Mouse (Mus musculus): ENCODE results near the gene Dpp4. TPM values are rescaled to one million over a fixed set of nuclear protein-coding genes. Genes with fewer than 3 reads are reported as not detected.

Dpp4 gene
- polyA plus RNA-seq, 1 experiment, result 1.6 TPM

GRCm38 (mm10) chr2:62356606-62357005 is 55.4 kb downstream of the Dpp4 start:
- DNase-seq (ENCODE audit: low read depth), result no peak
- no peak for TF ChIP-seq POLR2A (IDR thresholded peaks at IDR 0.05; ENCODE audit: borderline replicate concordance, extremely low read depth, insufficient read depth, insufficient read length, poor library complexity, severe bottlenecking)
- TF ChIP-seq CTCF (IDR thresholded peaks at IDR 0.05; ENCODE audit: borderline replicate concordance, extremely low read depth, insufficient read depth, insufficient read length), result no peak

GRCm38 (mm10) chr2:62355766-62356165 is 56.3 kb downstream of the Dpp4 start:
- no peak for TF ChIP-seq POLR2A (IDR thresholded peaks at IDR 0.05; ENCODE audit: borderline replicate concordance, extremely low read depth, insufficient read depth, insufficient read length, poor library complexity, severe bottlenecking)
- no peak for TF ChIP-seq CTCF (IDR thresholded peaks at IDR 0.05; ENCODE audit: borderline replicate concordance, extremely low read depth, insufficient read depth, insufficient read length)

GRCm38 (mm10) chr2:62352035-62352434 is 60.0 kb downstream of the Dpp4 start:
- no peak for TF ChIP-seq CTCF (IDR thresholded peaks at IDR 0.05; ENCODE audit: borderline replicate concordance, extremely low read depth, insufficient read depth, insufficient read length)
- TF ChIP-seq POLR2A (IDR thresholded peaks at IDR 0.05; ENCODE audit: borderline replicate concordance, extremely low read depth, insufficient read depth, insufficient read length, poor library complexity, severe bottlenecking), result no peak
- DNase-seq (ENCODE audit: low read depth), result no peak

More at GRCm38 (mm10) chr2:62355766-62356165, 56.3 kb downstream of the Dpp4 start:
- peak; percentile 69 for DNase-seq (ENCODE audit: low read depth)

GRCm38 (mm10) chr2:62347762-62348161 is 64.3 kb downstream of the Dpp4 start:
- DNase-seq (ENCODE audit: low read depth), result no peak
- TF ChIP-seq CTCF (IDR thresholded peaks at IDR 0.05; ENCODE audit: borderline replicate concordance, extremely low read depth, insufficient read depth, insufficient read length), result no peak

- DNase-seq (ENCODE audit: low read depth), result no peak
- TF ChIP-seq CTCF (IDR thresholded peaks at IDR 0.05; ENCODE audit: borderline replicate concordance, extremely low read depth, insufficient read depth, insufficient read length), result no peak
- no peak for TF ChIP-seq POLR2A (IDR thresholded peaks at IDR 0.05; ENCODE audit: borderline replicate concordance, extremely low read depth, insufficient read depth, insufficient read length, poor library complexity, severe bottlenecking)
Measured at GRCm38 (mm10) chr2:62346771-62347170, 65.3 kb downstream of the Dpp4 start.

GRCm38 (mm10) chr2:62344367-62344766 is 67.7 kb downstream of the Dpp4 start:
- TF ChIP-seq CTCF (IDR thresholded peaks at IDR 0.05; ENCODE audit: borderline replicate concordance, extremely low read depth, insufficient read depth, insufficient read length) (no peak), POLR2A (IDR thresholded peaks at IDR 0.05; ENCODE audit: borderline replicate concordance, extremely low read depth, insufficient read depth, insufficient read length, poor library complexity, severe bottlenecking) (no peak)
- no peak for DNase-seq (ENCODE audit: low read depth)

GRCm38 (mm10) chr2:62341734-62342128 is 70.3 kb downstream of the Dpp4 start:
- peak; percentile 82 for DNase-seq (ENCODE audit: low read depth)
- TF ChIP-seq CTCF (IDR thresholded peaks at IDR 0.05; ENCODE audit: borderline replicate concordance, extremely low read depth, insufficient read depth, insufficient read length) (no peak), POLR2A (IDR thresholded peaks at IDR 0.05; ENCODE audit: borderline replicate concordance, extremely low read depth, insufficient read depth, insufficient read length, poor library complexity, severe bottlenecking) (no peak)

GRCm38 (mm10) chr2:62341061-62341733 is 70.8 kb downstream of the Dpp4 start:
- no peak for TF ChIP-seq POLR2A (IDR thresholded peaks at IDR 0.05; ENCODE audit: borderline replicate concordance, extremely low read depth, insufficient read depth, insufficient read length, poor library complexity, severe bottlenecking)
- TF ChIP-seq CTCF (IDR thresholded peaks at IDR 0.05; ENCODE audit: borderline replicate concordance, extremely low read depth, insufficient read depth, insufficient read length), result no peak
- DNase-seq (ENCODE audit: low read depth), result peak; percentile 78

- no peak for TF ChIP-seq POLR2A (IDR thresholded peaks at IDR 0.05; ENCODE audit: borderline replicate concordance, extremely low read depth, insufficient read depth, insufficient read length, poor library complexity, severe bottlenecking)
- no peak for TF ChIP-seq CTCF (IDR thresholded peaks at IDR 0.05; ENCODE audit: borderline replicate concordance, extremely low read depth, insufficient read depth, insufficient read length)
- DNase-seq (ENCODE audit: low read depth), result peak; percentile 87
Measured at GRCm38 (mm10) chr2:62339222-62339944, 72.6 kb downstream of the Dpp4 start.

GRCm38 (mm10) chr2:62337086-62337485 is 74.9 kb downstream of the Dpp4 start:
- TF ChIP-seq POLR2A (IDR thresholded peaks at IDR 0.05; ENCODE audit: borderline replicate concordance, extremely low read depth, insufficient read depth, insufficient read length, poor library complexity, severe bottlenecking) (no peak), CTCF (IDR thresholded peaks at IDR 0.05; ENCODE audit: borderline replicate concordance, extremely low read depth, insufficient read depth, insufficient read length) (no peak)
- DNase-seq (ENCODE audit: low read depth), result no peak

GRCm38 (mm10) chr2:62334397-62335243 is 77.4 kb downstream of the Dpp4 start:
- peak; percentile 76 for DNase-seq (ENCODE audit: low read depth)
- no peak for TF ChIP-seq CTCF (IDR thresholded peaks at IDR 0.05; ENCODE audit: borderline replicate concordance, extremely low read depth, insufficient read depth, insufficient read length)
- no peak for TF ChIP-seq POLR2A (IDR thresholded peaks at IDR 0.05; ENCODE audit: borderline replicate concordance, extremely low read depth, insufficient read depth, insufficient read length, poor library complexity, severe bottlenecking)

All from brain, embryonic 14.5 days (tissue).